Mouse (Mus musculus) adrenal gland, postnatal 25 days (tissue): ENCODE data around the gene Tas1r2. TPM values are rescaled to one million over a fixed set of nuclear protein-coding genes. Genes with fewer than 3 reads are reported as not detected.

Source experiments
- DNase-seq: peaks from one replicate; pipeline ENCODE4 v3.0.0; 2021; ENCODE audit warnings: mixed read lengths
- microRNA-seq, 2 experiments: library from miRNA; unstranded; fragments of <30 nt; microRNA quantifications; one replicate each; pipeline ENCODE4 v1.2.0; 2021
- total RNA-seq: library from RNA; stranded (reverse); gene quantifications from 2 replicates; pipeline ENCODE4 v1.2.3, GENCODE M21; 2021

Gene Tas1r2
- total RNA-seq, 1 experiment from 2014 or later = not detected

DNA sequence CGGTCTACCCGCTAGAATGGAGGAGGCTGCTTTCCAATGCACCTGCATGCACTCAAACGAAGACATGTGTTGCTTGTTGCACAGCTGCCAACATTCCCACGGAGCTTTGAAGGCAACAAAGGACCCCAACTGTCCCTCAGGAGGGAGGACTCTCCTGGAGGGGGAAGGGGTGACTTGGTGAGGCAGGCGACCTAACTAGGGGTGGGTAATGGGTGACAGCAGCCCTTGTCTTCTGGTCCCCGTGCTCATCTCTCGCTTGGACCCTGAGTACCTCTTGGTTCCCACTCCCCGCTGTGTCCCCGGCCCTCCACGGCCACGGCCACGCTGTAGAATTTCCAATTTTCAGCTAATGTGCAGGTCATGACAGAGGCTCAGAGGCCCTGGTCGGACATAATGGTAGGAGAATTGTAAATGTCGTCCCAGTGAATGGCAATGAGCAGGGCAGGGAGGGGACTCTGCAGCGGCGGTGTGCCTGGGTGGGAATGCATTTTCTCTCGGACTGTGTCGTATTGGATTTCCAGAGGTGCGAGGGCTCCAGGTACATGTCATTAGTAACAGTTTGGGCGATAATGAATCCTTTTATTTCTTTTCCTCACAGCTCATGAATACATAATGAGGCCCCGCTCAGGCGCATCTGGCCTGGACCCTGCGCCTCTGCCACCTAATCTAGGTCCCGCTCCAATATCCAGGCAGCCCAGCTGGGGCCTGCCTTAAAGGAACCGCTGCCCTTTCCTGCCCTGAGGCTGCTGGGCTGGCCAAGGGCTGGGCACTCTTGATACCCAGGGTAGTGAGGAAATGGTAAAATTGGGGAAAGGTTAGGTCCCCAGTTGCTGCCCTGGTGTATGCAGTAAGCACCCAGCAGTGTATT is 57.4 kb downstream of the Tas1r2 start:
- DNase-seq = no peak

DNA sequence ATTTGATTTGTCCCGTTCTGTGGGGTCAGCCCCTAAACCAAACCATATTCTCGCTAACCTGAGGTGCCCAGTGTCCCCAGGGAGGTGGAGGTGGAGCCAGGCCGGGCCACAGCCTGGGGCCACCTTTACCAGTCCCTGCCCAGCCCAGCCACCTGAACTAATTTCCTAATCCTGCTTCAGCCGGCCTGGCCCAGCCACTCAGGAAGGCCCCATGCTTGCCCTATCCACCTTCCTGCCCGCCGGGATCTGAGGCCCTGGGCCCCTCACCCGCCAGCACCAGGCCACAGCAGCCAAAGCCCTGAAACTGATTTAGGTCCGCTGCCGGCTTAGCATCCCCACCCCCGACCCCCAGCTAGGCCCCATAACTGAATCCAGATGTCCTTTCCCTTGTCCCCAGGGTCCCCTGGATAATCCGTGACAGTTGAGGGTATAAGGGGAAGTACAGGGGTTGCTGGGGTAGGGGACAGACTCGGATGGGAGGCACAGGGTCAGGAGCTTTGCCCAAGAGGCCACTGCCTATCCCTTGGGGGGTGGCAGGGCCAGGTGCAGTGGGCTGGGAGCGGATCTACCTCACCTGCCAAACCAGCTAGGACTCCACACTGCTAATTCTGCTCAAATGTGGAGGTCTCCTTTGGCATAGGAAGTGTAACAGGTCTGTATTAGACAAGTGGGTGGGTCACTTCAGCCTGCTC is 62.0 kb downstream of the Tas1r2 start:
- DNase-seq = no peak

DNA sequence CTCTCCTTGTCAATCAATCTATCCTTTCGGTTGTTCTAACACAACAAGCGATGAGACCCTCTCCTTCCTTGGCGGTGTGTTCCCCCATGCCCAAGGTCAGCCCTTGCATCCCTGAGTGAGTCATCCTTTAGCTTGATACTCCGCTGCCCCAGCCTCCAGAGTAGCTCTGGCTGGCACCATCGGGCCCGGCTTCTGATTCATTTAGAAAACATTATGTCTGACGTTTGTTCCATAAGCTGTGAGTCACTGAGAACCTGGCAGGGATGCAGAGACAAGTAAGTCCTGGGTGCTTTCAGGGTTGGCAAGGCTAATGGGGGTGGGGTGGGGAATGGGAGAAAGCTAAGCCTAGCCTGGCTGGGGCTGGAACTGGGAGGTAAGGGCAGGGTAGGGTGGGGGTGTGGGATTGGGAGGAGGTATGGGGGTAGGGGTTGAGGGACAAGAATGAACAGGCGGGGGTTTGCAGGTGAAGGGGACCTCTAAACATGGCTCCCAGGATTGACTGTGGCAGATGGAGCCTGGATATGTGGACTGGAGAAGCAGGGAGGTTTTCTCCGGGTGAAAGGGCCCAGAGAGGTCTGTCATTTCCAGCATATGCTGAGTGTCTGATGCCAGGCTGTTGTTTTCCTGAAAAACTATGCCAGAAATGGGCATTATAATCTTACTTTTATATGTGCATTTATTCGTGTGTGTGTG is 63.3 kb downstream of the Tas1r2 start:
- peak; percentile 68 for DNase-seq

- DNase-seq = no peak
Measured at GRCm38 (mm10) chr4:139718978-139719377, 65.6 kb downstream of the Tas1r2 start.

Small RNA genes lying within 50 kb of the gene (microRNA-seq; reads per million reads assigned to microRNA genes)
- gene Mir7020 = 0 to 0.36 reads per million in 2 experiments

Other genes with a start within 250 kb of the Tas1r2 start
- 14.4 and 15.0 TPM in 2 replicates for gene Iffo2, start 123.0 kb upstream of the Tas1r2 start, total RNA-seq
- not detected in 2 replicates for gene Gm21969, start 50.4 kb upstream of the Tas1r2 start, total RNA-seq
- gene Aldh4a1, start 30.7 kb upstream of the Tas1r2 start, total RNA-seq = 124 and 138 TPM in 2 replicates
- gene Pax7, start 180.0 kb downstream of the Tas1r2 start, total RNA-seq = not detected in 2 replicates